Comparison of ENCODE assay signal across 8 mouse cellular contexts in genomic region chr4:130275016-130275822, GRCm38 (mm10). TPM values are rescaled to one million over a fixed set of nuclear protein-coding genes. Genes with fewer than 3 reads are reported as not detected.
DNase-seq lines count a peak whose midpoint lies in the region; ATAC-seq and TF ChIP-seq lines count a peak whose summit lies in the region.

No protein-coding gene starts in this region.

- TF ChIP-seq CTCF in layer of hippocampus, adult 2 months (conservative IDR thresholded peaks at IDR 0.05): no peak

- peaks cover 23% of the 10 kb centered on the region for H3K4me1 ChIP-seq in hindbrain, embryonic 14.5 days (replicated peaks; ENCODE audit: control insufficient read depth, insufficient read depth, low read length)
- H3K4me1 ChIP-seq in liver, embryonic 11.5 days (replicated peaks; ENCODE audit: control insufficient read depth, insufficient read depth, low read length): no peaks in the 10 kb centered on the region
- peaks cover 33% of the 10 kb centered on the region for H3K4me1 ChIP-seq in neural tube, embryonic 13.5 days (replicated peaks)

- peak overlapping the region; percentile 92 for H3K9ac ChIP-seq in hindbrain, embryonic 14.5 days
- peak overlapping the region; percentile 20 for H3K9ac ChIP-seq in liver, embryonic 11.5 days (ENCODE audit: low read depth, low read length)
- H3K9ac ChIP-seq in neural tube, embryonic 13.5 days: peak overlapping the region; percentile 96

- 0 out of 2 replicates have a peak, but pooled peaks cover 2% of the 10 kb centered on the region for H3K27me3 ChIP-seq in hindbrain, embryonic 14.5 days (ENCODE audit: control insufficient read depth, insufficient read depth, low read length)
- peaks cover 79% of the 10 kb centered on the region for H3K27me3 ChIP-seq in liver, embryonic 11.5 days (replicated peaks; ENCODE audit: control insufficient read depth, insufficient read depth, low read length)
- H3K27me3 ChIP-seq in neural tube, embryonic 13.5 days: peaks cover 6% of the 10 kb centered on the region

- H3K4me3 ChIP-seq in layer of hippocampus, adult 2 months: peak overlapping the region; percentile 69
- H3K4me3 ChIP-seq in hindbrain, embryonic 14.5 days (replicated peaks; ENCODE audit: low read length): peak overlapping the region; percentile 60
- H3K4me3 ChIP-seq in liver, embryonic 11.5 days (ENCODE audit: low read depth, low read length): peak overlapping the region; percentile 41
- peak overlapping the region; percentile 76 for H3K4me3 ChIP-seq in neural tube, embryonic 13.5 days

- peak overlapping the region; percentile 92 for H3K27ac ChIP-seq in layer of hippocampus, adult 2 months
- peak overlapping the region; percentile 97 for H3K27ac ChIP-seq in hindbrain, embryonic 14.5 days
- no peak overlapping the region for H3K27ac ChIP-seq in liver, embryonic 11.5 days (ENCODE audit: low read depth, low read length)
- peak overlapping the region; percentile 97 for H3K27ac ChIP-seq in neural tube, embryonic 13.5 days (replicated peaks)

- under 1% methylated on average over 61 of the region's 62 CpGs for WGBS in hindbrain, embryonic 14.5 days
- 3% methylated on average over 62 of the region's 62 CpGs for WGBS in liver, embryonic 11.5 days
- 1% methylated on average over 62 of the region's 62 CpGs for WGBS in neural tube, embryonic 13.5 days

- H3K4me2 ChIP-seq in hindbrain, embryonic 14.5 days (replicated peaks): peak overlapping the region; percentile 66
- peak overlapping the region; percentile 64 for H3K4me2 ChIP-seq in liver, embryonic 11.5 days
- peak overlapping the region; percentile 77 for H3K4me2 ChIP-seq in neural tube, embryonic 13.5 days

- ATAC-seq in hindbrain, embryonic 14.5 days (ENCODE audit: low FRiP score): peak; percentile 35
- ATAC-seq in liver, embryonic 11.5 days (replicated peaks; ENCODE audit: low FRiP score): 0 out of 2 replicates have a peak, but pooled peaks have one; percentile 15
- peak; percentile 38 for ATAC-seq in neural tube, embryonic 13.5 days (ENCODE audit: low read depth)

- no peak for DNase-seq in layer of hippocampus, adult 2 months (ENCODE audit: low spot score in 2 of 2)
- DNase-seq in layer of hippocampus, adult 18-20 months (ENCODE audit: low spot score in 2 of 2): no peak
- peak; percentile 49 for DNase-seq in embryo, embryonic 10 days (ENCODE audit: low spot score)
- peak; percentile 57 for DNase-seq in hindbrain, embryonic 14.5 days (ENCODE audit: low spot score)
- peak; percentile 52 for DNase-seq in liver, embryonic 11.5 days (ENCODE audit: low spot score)
- no peak for DNase-seq in layer of hippocampus, postnatal 14 days (ENCODE audit: low spot score in 2 of 2)
- no peak for DNase-seq in frontal cortex, postnatal 25 days (ENCODE audit: low spot score in 2 of 2)

- H3K9me3 ChIP-seq in hindbrain, embryonic 14.5 days (ENCODE audit: control insufficient read depth, low read length): no peaks in the 10 kb centered on the region
- no peaks in the 10 kb centered on the region for H3K9me3 ChIP-seq in liver, embryonic 11.5 days (ENCODE audit: control insufficient read depth, low read length)
- no peaks in the 10 kb centered on the region for H3K9me3 ChIP-seq in neural tube, embryonic 13.5 days

- H3K36me3 ChIP-seq in hindbrain, embryonic 14.5 days (replicated peaks; ENCODE audit: control insufficient read depth, insufficient read depth): no peaks in the 10 kb centered on the region
- H3K36me3 ChIP-seq in liver, embryonic 11.5 days (ENCODE audit: control insufficient read depth, insufficient read depth, low read length): no peaks in the 10 kb centered on the region
- H3K36me3 ChIP-seq in neural tube, embryonic 13.5 days: 0 out of 2 replicates have a peak, but pooled peaks cover 5% of the 10 kb centered on the region

RNA-seq across cellular contexts. Expression of gene Serinc2, which starts 3.8 kb away (rescaled TPM):
- total RNA-seq in layer of hippocampus, adult 2 months (2021): 10 to 100 TPM; 11.1 to 14.1 TPM
- 10 to 100 TPM in 1 of 2 experiments, 1 to 10 TPM in 1; 9.4 to 11.2 TPM for total RNA-seq in layer of hippocampus, adult 18-20 months (2021)
- 32.3 and 35.5 TPM in 2 replicates for polyA plus RNA-seq in hindbrain, embryonic 14.5 days (2014; fragmentation: Nextera tagmentation; extraction: Ambion mirVana)
- polyA plus RNA-seq in liver, embryonic 11.5 days (2014; fragmentation: Nextera tagmentation; extraction: Ambion mirVana): 6.1 and 6.8 TPM in 2 replicates
- polyA plus RNA-seq in neural tube, embryonic 13.5 days (2015; fragmentation: Nextera tagmentation; extraction: Ambion mirVana): 53.5 and 60.1 TPM in 2 replicates
- total RNA-seq in layer of hippocampus, postnatal 14 days (2021): 1 to 10 TPM; 7.9 to 9.6 TPM

RNA-seq across cellular contexts. Expression of gene Fabp3, which starts 33.2 kb away (rescaled TPM):
- total RNA-seq in layer of hippocampus, adult 2 months (2021): 10 to 100 TPM; 88.5 to 92.2 TPM
- 100 to 1,000 TPM in 1 of 2 experiments, 10 to 100 TPM in 1; 91.8 to 107 TPM for total RNA-seq in layer of hippocampus, adult 18-20 months (2021)
- 272 and 285 TPM in 2 replicates for polyA plus RNA-seq in hindbrain, embryonic 14.5 days (2014; fragmentation: Nextera tagmentation; extraction: Ambion mirVana)
- 5.0 and 6.4 TPM in 2 replicates for polyA plus RNA-seq in liver, embryonic 11.5 days (2014; fragmentation: Nextera tagmentation; extraction: Ambion mirVana)
- 136 and 150 TPM in 2 replicates for polyA plus RNA-seq in neural tube, embryonic 13.5 days (2015; fragmentation: Nextera tagmentation; extraction: Ambion mirVana)
- total RNA-seq in layer of hippocampus, postnatal 14 days (2021): 100 to 1,000 TPM; 137 to 138 TPM

RNA-seq across cellular contexts. Expression of gene Gm10570, which starts 33.3 kb away (rescaled TPM):
- 1 to 10 TPM; 1.3 to 1.6 TPM for total RNA-seq in layer of hippocampus, adult 2 months (2021)
- 1 to 10 TPM in 1 of 2 experiments, under 1 TPM in 1; 0.69 to 2.4 TPM for total RNA-seq in layer of hippocampus, adult 18-20 months (2021)
- 0.46 TPM in 1 of 2 replicates, not detected in the other for polyA plus RNA-seq in hindbrain, embryonic 14.5 days (2014; fragmentation: Nextera tagmentation; extraction: Ambion mirVana)
- not detected in 2 replicates for polyA plus RNA-seq in liver, embryonic 11.5 days (2014; fragmentation: Nextera tagmentation; extraction: Ambion mirVana)
- polyA plus RNA-seq in neural tube, embryonic 13.5 days (2015; fragmentation: Nextera tagmentation; extraction: Ambion mirVana): 0.71 TPM in 1 of 2 replicates, not detected in the other
- total RNA-seq in layer of hippocampus, postnatal 14 days (2021): 1 to 10 TPM; 1.5 to 2.6 TPM

RNA-seq across cellular contexts. Expression of gene Gm853, which starts 53.0 kb away (rescaled TPM):
- total RNA-seq in layer of hippocampus, adult 2 months (2021): under 1 TPM in 1 of 2 experiments, not detected in 1; 0.15 TPM
- not detected for total RNA-seq in layer of hippocampus, adult 18-20 months (2021)
- 0.86 and 2.4 TPM in 2 replicates for polyA plus RNA-seq in hindbrain, embryonic 14.5 days (2014; fragmentation: Nextera tagmentation; extraction: Ambion mirVana)
- not detected in 2 replicates for polyA plus RNA-seq in liver, embryonic 11.5 days (2014; fragmentation: Nextera tagmentation; extraction: Ambion mirVana)
- polyA plus RNA-seq in neural tube, embryonic 13.5 days (2015; fragmentation: Nextera tagmentation; extraction: Ambion mirVana): not detected in 2 replicates
- total RNA-seq in layer of hippocampus, postnatal 14 days (2021): under 1 TPM in 1 of 2 experiments, not detected in 1; 0.46 TPM

Comparison
In these comparisons a context has a peak if more than half of its experiments do, and no peak if none do; other contexts are left out.
1. DNase-seq: peak in embryo, embryonic 10 days (single experiment), hindbrain, embryonic 14.5 days (single experiment) and liver, embryonic 11.5 days (single experiment); none in layer of hippocampus, adult 2 months (0 of 2), layer of hippocampus, adult 18-20 months (0 of 2), layer of hippocampus, postnatal 14 days (0 of 2) and frontal cortex, postnatal 25 days (0 of 2).
2. H3K9ac ChIP-seq: peak in every context shown above with its lines; median percentile 96 in neural tube, embryonic 13.5 days; 92 in hindbrain, embryonic 14.5 days; 20 in liver, embryonic 11.5 days.
3. Peak in every context shown above with its lines, with median percentiles within 50 percentile points of each other: H3K4me3 ChIP-seq, ATAC-seq and H3K4me2 ChIP-seq.